Mouse (Mus musculus) lung, adult 2 months (tissue): ENCODE measurements around the gene Map3k21.

Source experiments
- CTCF ChIP-seq: fragments of 200-500 bp; IDR thresholded peaks from 2 replicates; pipeline ENCODE4 v1.5.1; 2011; ENCODE audit warnings: mild to moderate bottlenecking, low read length, control low read depth; ENCODE audit not compliant: insufficient read depth
- POLR2A ChIP-seq: fragments of 200-500 bp; IDR thresholded peaks from 2 replicates; pipeline ENCODE4 v1.6.1; 2011; ENCODE audit warnings: low read depth, mild to moderate bottlenecking, control low read depth, low read length, borderline replicate concordance; ENCODE audit errors: extremely low read depth

DNA sequence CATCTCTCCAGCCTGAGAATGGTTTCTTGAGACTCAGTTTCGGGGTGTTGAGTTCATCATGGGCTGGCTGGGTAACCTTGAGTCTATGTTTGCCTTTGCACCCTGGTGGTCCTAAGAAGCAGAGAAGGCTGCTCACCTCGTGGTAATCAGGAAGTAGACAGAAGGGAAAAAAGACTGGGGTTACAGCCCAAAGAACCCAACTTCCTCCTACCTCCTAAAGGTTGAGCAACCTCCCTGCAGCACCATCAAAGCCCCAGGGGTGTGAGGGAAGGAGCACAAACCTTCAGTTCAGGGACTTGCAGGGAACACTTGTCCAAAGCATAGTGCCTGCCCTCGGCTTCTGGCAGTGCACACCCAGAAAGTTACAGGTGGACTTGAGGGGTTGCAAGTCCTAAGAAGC, 73.3 kb downstream of the Map3k21 start:
- TF ChIP-seq POLR2A: no peak
- no peak for TF ChIP-seq CTCF
